Mouse (Mus musculus): ENCODE data around the gene St5. TPM values are rescaled to one million over a fixed set of nuclear protein-coding genes. Genes with fewer than 3 reads are reported as not detected.

St5 gene
- polyA plus RNA-seq, 2 experiments from 2014 or later, result 1.3 to 1.7 TPM

DNA sequence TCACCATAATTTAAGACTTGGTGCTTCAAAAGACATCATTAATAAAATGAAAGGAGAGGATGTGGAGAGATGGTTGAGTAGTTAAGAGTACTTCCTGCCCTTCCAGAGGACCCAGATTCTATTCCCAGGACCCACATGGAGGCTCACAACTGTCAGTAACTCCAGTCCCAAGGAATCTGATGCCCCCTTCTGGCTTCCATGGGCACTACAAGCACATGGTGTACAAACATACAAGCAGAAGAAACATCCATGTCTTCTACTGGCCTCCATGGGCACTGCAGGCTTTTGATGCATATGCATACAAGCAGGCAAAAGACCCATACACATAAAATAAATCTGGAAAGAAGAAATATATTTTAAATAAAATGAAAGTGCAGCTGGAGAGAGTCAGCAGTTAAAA lies 3.2 kb downstream of the St5 start:
- ATAC-seq, result no peak

DNA sequence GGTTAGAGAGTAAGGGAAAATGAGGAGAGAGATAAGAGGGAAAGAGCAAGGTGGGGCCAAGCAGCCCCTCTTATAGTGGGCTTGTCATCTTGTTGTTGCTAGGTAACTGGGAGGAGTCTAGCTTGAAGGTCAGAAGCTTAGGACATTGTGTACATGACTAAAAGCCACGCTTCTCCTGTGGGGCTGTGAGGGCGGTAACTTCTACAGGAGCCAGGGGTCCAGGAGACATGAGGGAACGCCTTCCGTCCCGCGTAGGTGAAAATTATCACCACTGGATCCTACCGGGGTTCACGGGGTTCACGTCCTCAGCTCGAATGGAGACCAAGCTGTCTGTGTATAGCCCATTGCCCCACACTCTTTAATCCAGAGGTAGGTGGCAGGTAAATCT lies 8.1 kb downstream of the St5 start:
- ATAC-seq, result no peak

DNA sequence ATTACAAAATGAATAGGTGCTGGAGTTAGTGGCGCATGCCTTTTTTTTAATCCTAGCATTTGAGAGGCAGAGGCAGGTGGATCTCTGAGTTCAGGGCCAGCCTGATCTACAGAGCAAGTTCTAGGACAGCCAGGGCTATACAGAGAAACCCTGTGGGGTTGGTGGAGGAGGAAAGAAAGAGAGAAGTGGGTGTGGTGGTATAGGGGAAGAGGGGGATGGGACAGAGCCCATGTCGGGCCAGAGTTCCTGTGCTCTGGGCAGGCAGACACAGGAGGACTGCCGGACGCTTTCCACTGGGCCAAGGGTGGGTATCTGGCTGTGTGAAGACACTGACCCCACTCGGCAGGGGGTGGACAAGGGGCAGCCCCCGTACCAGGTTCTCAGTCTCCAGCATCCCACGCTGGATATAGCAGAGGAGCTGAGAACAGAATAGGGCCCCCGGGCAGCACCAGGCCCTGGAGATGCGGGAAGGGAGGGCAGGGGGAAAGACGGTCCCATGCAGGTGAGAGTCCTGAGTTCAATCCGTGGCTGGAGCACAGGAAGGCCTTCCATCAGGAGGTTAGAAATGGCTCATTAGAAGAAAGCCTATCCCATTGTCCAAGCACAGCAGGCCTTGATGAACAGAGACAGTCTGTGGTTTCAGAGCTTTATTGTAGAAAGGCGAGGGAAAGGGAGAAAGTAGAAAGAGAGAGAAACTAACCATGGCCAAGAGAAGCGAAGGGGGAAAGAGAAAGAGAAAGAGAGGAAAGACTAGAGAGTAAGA lies 8.6 kb downstream of the St5 start:
- ATAC-seq, result no peak

DNA sequence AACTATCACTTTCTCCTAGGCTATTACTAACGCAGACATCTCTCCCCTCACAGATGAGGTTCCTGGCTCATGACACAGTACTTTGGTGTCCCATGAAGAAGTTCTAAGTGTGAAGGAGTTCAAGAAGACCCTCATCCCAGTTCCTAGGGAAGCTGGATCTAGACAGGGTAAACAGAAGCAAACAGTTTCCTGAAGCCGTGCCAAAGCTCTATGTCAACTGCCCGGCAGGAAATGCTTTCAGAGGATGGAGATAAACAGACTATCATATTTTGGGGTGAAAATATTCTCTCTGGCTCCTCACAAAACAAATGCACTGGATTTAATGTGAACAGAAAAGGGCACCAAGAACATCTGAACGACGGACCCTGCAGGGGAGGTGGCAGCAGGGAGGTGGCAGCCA lies 12.4 kb downstream of the St5 start:
- ATAC-seq, result no peak

DNA sequence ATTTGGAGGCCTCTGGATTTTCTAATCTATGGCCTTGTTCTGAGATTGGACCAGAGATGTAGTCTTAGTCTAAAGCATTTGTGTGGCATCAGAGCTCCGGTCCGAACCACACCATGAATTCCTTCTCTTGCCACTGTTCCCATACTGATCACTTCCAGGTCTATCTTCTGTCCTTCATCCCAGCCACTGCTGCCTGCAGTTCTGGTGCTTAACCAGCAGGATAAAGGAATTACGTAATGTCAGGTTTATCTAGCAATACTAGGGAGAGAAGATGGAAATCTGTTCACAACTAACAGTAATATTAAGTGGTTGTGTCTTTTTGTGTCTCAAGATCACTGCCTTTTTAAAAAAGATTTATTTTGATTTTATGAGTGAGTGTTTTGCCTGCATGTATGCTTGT lies 13.3 kb downstream of the St5 start:
- no peak for ATAC-seq

DNA sequence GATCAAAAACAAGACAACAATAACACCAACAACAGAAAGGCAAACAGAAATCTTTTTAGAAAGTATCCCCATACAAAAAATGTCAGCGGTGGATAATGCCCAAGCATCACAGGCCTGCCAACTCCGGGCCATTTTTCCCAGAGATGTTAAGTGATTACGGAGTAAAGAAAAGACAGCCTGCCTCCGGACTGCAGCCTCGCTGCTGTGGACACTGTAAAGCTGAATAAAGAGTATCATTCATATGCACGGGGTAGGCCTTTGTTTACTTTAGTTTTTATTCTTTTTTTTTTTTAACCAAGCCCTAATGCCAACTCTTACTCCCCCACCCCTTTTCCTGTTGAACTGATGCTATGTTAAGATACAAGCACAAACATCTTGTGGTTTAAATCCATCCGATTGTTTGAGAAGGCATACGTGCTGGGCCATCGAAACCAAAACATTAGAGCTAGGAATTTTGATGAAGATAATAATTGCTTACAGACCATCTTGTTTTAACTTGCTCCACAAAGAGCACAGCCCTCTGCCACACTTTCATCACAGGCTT lies 16.7 kb downstream of the St5 start:
- ATAC-seq, result no peak

DNA sequence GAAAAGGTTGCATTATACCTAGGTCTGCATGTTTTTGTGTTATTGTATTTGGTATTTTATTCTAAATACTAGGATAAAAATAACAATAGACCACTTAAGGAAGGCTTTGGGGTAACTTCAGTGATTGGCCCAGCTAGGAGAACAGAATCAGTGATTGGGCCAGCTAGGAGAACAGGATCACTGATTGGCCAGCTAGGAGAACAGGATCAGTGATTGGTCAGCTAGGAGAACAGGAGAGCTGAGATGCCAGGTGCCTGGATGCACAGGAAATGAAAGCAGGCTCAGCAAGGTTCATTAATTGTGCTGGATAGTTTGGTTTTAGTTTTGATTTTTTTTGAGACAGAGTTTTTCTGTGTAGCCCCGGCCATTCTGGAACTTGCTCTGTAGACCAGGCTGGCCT lies 22.5 kb downstream of the St5 start:
- no peak for ATAC-seq

DNA sequence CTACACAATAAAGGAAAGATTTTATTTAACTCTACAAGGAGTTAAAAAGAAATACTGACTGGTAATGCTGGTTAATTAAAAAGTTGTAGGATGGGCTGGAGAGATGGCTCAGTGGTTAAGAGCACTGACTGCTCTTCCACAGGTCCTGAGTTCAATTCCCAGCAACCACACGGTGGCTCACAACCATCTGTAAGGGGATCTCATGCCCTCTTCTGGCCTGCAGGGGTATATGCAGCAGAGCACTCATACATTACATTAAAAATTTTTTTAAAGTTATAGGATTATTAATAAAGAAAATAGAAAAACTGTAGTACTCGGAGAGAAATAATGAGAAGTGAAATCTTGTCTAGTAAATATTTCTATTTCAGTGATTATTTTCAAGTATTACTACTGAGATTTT lies 23.1 kb downstream of the St5 start:
- ATAC-seq, result no peak

DNA sequence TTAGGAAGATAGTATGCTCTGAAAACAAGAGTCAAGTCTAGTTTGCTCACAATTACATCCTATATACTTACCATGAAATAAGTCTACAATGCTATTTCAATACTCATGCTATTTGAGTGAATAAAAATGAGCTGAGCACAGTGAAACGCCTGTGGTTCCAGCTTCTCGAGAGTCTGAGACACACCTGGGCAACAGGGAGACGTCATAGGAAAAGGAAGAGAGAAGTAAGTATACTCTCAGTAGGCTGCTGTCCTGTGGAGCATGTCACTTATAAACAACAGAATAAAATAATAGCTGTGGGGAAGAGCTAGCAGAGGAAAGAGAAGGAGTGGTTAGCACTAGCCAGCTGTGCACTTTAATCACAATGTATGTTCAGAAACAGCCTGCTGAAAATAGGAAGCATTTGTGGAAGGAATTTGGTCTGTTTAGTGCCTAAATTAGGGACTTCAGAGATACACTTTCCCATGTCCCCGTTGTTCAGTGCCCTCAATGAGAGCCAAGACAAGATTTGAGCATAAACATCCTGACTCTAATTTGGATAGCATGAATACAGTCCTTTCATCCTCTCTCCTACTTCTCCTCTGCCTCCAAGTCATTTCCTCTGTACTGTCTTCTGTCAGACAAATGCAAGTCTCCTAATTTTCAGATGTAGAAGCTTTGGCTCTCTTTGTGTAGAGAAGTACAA lies 28.3 kb downstream of the St5 start:
- no peak for ATAC-seq

DNA sequence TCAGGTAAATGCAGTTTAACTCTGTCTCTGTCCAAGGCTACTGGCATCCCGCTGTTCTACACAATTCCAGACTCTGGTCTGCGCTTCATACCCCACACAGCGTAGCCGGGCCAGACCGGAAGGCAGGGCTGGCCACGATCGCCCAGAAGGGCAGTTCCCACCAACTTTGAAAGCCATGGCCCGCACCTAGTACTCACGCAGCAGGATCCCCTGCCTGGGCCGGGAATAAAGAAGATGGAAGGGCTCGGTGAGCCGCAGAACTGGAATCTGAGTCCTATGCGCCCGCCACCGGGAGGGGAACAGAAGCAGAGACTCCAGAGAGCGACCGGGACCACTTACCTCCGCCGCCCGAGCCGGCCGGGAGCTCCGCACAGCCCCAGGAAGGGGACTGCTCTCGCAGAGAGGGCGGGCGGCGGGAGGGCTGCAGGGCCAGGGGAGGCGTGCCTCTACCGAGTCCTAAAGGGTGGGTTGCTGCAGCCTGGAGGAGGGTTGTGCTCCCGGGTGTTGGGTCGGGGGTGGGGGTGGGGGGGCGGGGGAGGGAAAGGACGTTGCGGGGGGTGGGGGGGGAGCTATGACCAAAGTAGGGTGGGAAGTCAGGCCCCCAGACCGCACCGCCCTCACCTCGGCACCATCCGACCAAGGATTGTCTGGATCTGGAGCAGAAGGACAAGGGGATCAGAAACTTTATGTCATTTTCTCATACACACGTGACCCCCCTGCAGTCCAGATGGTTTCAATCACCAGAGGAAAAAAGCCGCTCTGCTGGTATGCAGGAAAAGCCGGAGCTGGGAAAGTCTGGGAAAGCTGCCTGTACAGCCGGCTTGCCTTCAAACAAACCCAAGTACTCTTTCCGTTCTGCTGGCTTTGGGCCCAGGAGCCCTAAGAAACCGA lies 31.6 kb downstream of the St5 start:
- ATAC-seq, result no peak

DNA sequence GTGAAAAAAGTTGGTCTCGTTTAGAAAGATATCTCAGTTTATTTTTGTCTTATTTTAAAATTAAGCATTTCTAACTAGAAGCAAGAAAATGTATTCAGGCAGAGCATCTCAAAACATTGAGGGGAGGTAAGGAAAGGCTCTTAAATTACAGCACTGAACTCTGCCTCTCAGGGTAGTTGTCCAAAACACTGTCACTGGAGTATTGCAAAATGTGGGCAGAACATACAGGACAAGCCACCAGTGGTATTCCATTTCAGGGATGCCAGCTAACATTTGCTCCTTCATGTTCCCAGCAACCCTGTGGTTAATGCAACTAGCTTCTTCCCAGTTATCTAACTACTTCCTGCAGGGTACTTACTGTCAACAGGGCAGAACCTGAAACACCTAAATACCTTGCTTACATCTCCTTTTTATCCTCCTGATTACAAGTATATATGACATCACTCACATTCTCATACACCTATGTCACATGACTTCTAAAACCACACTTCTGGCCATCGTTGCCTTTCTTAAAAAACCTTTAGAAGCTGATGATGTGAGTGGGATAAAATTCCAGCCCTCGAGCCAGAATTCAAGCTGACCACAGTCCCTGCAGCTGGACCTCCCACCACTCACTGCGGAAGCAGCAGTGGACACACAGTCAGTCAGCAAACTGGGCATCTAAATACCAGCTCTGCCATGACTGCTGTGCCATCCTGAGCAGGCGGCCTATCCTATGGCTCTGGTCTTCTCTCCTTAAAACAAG lies 33.8 kb downstream of the St5 start:
- no peak for ATAC-seq

DNA sequence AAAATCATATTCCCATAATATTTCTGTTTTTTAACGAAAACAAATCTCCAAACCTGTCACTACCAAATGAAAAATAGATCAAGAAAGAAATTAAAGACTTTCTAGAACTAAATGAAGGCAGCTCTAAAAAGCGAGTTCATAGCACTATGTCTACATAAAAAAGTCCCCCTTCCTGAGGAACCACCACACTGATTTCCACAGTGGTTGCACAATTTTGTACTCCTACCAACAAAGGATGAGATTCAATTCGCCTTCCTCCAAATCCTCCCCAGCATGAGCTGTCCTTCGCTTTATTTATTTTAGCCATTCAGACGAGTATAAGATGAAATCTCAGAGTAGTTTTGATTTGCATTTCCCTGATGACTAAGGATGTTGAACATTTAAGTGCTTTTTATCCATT lies 36.7 kb downstream of the St5 start:
- no peak for ATAC-seq

DNA sequence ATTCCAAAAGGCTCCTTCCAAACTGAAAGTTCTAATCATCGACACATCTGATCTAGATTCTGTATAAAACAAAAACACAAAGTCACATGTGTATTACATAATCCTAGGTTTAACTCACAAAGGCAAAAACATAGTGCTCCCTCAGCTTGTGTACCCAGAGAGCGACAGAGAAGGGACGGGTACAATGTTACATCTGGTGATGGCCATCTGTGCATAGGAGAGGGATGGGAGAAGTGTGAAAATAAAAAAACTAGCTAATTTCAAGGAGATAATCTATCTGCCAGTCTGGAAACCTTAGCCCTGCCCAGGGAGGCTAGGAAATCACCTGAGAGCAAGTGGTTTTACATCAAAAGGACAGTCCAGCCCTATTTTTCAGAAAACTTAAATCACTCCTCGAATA lies 40.8 kb downstream of the St5 start:
- no peak for ATAC-seq

DNA sequence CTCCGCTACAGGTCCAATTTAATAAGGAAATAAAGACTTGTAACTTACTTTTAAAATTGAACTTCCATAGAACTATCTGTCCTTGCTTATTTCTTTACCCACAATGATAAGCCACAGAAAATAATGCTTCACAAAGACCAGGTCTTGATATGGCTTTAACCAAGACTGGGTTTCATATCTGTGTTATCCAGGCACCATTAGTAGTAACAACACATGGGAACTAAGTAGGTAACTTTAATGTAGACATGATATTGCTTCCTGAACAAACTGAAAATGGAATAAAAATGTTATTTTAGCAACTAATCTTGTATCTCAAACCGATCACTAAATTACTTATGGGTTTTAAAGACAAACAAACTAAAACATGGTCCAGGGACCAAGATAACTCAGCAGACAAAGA lies 44.1 kb downstream of the St5 start:
- ATAC-seq, result no peak

DNA sequence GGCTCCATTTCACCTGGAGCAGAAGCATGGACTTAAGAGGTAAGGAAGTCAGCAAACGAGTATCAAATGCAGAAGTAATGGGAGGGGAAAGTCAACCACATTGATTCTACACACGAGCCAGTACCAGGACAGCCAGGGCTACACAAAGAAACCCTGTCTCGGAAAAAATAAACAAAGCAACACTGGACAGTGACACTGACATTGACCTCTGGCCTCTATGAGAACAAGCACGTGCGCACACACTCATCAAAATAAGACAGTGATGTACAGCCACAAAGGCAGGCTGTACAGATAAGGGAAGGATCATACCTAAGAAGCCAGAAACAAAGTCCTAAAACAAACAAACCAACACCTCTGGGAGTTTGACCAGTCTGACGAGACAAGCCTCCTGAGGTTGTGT lies 45.5 kb downstream of the St5 start:
- ATAC-seq, result no peak

DNA sequence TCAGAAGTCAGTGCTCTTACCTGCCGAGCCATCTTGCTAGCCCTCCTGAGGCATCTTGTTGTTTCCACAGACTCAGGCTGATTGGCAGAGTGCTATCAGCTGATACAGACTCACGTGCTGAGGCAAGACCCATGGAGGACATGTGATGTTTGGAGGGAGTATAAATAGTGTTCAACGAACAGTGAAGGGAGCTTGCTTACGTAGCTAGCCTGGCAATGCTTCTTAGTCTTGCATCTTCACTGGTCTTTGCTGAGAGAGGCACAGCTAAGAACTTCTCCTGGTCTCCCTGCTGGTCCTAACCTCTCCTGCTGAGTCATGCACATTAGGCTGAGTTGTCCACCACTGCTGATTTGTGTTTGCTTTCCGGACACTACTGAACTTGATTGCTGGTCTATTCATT lies 48.5 kb downstream of the St5 start:
- ATAC-seq, result no peak

DNA sequence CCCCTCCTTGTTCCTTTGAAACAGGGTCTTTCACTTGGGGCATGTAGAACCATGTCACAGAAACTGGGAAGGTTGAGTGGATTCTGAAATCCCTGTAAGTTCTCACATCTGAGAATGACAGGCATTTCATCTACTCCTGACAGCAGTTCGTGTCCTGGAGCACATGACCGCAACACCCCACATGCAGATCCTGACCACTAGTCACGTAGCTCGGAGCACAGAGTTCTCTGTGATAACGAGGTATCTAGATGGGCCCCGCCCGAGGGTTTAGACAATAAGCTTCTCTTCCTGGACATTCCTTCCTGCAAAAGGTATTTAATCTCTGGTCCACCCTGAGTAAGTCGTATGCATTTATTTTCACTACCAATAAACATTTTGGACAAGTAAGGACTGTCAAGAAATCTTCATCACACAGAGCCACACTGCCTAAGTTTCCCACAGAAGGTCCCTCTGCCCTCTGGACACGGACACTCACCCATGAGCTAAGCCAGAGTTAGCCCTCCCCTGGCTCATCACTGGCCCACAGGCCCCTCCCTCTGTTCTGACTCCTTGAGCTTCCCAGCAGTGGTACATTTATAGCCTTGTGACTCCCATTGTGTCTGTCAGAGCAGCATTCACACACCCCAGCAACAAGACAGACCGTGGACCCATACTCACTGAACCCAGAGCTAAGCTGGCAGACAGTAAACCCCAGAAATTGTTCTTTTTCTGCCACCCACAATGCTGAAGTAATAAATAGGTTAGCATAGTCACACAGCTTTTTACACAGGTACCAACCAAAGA lies 54.4 kb downstream of the St5 start:
- ATAC-seq, result no peak

DNA sequence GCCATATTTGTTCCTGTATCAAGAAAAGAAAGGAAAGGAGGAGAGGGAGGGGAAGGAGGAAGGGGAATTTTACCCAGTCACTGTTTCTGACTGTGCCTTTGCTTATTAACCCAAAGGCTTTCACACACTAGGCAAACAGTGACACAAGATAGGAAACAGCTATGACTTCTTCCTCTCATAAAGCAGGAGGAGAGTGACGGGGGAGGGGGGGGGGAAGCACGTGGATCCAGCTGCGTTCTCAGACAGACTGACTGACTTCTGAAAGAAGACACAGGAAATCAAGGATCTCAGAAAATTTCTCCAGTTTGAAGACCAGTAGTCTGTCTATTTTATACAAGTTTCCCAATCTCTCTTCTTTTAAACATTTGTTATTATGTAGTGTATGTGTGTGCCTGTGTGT lies 56.8 kb downstream of the St5 start:
- ATAC-seq, result no peak

DNA sequence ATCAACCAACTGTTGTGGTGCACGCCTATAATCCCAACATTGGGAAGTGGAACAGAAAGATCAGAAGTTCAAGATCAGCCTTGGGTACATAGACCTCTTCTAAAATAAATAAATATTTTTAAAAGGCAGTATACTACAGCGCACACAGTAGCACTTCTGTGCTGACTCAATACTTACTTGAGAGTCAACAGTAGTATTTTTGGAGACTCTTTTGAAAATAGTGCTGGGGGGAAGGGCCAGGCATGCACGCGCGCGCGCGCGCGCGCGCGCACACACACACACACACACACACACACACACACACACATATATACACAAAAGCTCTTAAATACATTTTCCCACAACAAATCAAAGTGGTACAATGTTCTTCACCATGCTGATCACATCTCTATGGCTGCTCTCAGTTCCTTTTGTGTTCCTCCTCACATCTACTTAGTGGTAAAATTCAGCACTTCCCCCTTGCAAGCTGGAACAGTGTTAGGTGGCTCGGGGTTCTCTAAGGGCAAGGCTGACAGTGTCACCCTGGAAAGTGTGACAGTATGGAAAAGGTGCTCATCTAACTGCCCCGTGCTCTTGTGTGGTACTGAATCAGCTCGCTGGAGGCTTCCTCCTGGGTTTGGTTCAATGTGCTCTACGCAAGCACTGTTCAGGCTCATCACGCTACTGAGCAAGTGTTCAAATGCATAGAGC lies 60.0 kb downstream of the St5 start:
- ATAC-seq, result no peak

DNA sequence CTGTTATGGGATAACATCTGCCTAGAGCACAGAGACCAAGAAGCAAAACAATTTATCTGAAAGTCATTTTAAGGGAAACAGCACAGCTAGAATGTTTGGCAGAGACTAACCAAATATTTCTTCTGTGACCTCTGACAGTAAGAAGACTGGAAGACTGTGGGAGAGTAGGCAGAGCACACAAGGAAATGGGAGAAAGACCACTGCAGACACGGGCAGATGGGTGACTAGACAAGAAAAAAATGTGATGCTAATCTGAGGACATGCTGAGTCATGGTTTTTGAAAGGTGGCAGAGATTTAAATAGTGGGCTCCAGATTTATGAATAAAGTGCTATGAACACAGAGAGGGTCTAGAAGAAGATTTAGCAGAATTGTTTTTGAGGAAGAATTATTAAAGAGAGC lies 61.4 kb downstream of the St5 start:
- ATAC-seq, result no peak

DNA sequence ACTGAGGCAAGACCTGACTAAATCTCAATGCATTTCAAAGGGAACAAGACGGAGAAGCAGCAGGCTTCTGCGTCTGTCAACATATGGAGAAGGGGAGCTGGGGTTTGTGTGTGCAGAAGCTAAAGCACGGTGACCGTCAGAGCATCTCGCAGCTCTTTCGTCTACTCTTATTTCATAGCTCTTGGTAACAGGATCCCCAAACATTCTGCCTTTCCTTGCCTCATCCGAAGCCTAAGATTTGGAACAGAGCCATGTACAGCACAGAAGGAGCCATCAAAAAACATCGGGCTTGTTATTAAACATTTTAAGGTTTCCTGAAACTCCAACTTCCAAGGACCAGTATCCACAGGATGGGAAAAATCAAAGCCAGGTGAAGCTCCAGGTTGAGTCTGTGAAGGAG lies 62.3 kb downstream of the St5 start:
- no peak for ATAC-seq
